Mouse (Mus musculus): ENCODE results near the gene Hist1h1t. TPM values are rescaled to one million over a fixed set of nuclear protein-coding genes. Genes with fewer than 3 reads are reported as not detected.
"Not testable (repeated sequence)": the region's sequence is repeated elsewhere in the genome, so short reads cannot be mapped to it uniquely, and the experiment has no call there.

The Hist1h1t gene
- total RNA-seq (2021): under 1 TPM; 0.59 to 0.63 TPM
- long read RNA-seq, experiment 1: 0 reads
- long read RNA-seq, experiment 2: 0 reads

DNA sequence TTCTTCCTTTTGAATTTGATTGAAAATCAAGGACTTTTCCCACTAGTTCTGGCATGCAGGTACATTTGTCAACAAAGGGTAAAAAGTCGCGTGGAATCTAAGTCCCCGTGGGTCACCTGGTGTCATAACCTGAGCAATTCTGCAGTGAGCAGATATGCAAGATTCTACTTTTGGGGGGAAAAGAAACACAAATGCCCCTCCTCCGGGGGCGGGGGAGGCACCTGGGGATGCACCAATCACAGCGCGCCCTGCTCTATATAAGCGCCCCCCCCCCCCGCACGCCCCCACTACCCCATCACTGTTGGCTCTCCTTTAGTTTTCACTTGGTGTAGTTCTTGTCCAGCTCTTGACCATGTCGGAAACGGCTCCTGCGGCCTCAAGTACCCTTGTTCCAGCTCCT, at the start of gene Hist1h1t:
Hist1h1t (plus strand) TSS at position 301 of the 400 bp plus-strand sequence.
- DNase-seq: no peak

DNA sequence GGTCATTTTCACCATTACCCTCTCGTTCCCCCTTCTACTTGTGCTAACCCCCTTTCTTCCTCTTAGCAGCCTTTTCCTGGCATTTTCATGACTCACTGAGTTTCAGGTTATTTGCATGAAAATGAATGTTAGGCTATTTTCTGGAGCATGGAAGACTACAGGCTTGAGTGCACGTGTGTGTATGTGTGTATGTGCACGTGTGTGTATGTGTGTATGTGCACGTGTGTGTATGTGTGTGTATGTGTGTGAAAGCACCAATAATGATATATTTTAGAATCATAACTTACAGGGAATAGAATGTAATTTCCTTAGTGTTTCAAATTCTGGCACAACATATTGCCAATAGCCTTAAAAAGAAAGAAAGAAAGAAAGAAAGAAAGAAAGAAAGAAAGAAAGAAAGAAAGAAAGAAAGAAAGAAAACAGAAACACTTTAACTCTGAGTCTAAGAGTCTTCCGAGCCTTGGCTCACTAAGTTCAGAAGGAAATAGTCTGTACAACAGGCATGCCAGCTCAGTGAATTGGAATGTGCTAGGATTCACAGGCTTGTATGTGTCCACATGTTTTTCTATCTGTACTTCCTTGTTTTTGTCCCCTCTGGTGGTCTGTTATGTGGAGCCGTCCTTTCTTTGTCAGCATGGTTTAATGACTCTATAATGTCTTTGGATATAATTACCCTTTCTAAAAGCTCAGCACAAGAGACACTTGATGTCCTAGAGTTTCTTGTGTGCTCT, 35.8 kb upstream of the Hist1h1t start:
- DNase-seq: no peak

DNA sequence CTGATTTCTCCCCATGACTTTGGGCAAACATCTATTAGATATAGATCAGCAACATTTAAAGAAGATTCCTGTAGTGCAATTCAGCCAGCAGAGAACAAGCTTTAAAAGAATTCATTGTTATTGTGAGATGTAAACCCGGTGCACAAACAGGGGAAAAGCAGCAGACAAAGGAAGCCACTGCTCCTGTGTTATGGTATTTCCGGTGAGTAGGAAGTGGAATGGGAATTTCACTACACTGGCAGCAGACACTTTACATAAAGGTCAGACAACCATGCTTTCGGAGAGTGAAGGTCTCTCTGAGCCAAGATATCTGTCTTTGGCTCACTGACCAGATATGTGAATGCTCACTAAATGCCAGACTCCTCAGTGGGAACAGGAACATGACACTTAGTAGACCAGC, 33.1 kb upstream of the Hist1h1t start:
- no peak for DNase-seq

DNA sequence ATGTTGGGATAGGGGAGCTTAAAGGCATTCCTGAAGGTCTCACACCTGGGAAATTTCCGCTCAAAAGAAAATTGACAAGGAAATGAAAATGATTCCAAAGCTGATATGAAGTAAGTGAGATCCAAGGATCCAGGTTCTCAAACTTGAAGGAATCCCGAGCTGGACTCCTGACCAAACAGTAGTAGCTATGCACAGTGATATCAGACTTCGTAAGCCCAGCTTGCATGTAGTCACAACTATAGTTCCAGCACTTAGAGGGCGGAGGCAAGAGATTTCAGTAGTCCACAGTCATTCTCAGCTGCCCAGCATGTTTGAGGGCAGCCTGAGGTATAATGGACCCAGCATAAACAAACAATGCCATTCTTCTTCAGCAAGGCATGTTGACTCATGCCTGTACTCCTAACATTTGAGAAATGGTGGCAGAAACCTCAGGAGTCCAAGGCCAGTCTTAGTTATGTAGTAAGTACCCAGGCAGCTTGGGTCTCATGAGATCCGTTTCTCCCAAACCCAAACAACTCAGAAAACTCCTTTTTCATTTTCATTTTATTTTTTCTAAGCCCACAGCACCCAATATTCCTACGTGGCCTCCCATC, 13.5 kb upstream of the Hist1h1t start:
- DNase-seq: no peak

DNA sequence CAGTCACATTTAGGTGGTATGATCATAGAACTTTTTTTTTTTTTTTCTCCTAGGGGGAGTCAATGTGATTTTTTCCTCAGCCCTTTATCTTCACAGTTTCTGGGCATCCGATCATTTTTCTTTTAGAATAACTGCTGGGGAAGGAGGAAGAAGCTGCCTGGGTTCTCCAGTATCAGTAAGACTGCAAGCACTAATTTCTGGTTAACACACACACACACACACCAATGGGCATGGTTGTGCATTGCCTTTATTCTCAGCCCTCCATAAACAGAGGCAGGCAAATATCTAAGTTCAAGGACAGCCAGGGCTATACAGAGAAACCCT, 13.0 kb upstream of the Hist1h1t start:
- no peak for DNase-seq

DNA sequence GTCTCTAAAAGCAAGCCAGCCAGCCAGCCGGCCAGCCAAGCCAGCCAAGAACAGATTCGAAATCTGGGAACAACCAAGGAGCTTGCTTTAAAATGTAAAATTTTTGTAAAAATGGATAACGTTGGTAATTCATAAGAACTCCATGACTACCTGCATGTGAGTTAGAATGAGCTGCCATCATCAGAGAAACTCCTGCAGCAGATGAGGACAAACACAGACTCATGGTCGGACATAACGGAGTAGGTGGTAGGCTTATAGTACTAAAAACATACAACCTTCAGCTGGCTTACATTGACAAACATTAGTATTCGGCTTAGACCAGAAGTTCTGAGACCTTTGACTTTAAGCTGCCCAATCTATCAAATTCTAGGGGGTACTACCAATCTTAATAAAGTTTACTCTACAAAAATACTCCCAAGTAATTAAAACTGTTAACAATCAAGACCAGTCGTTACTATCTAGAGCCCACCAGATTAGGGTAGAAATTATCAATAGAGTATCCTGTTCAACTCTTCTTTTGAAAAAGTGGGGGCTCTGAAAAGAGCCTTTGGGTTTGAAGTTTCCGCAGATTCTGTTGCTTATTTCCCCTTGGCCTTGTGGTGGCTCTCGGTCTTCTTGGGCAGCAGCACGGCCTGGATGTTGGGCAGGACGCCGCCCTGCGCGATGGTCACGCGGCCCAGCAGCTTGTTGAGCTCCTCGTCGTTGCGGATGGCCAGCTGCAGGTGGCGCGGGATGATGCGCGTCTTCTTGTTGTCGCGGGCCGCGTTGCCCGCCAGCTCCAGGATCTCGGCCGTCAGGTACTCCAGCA, 12.5 kb upstream of the Hist1h1t start:
- DNase-seq: not testable (repeated sequence)

DNA sequence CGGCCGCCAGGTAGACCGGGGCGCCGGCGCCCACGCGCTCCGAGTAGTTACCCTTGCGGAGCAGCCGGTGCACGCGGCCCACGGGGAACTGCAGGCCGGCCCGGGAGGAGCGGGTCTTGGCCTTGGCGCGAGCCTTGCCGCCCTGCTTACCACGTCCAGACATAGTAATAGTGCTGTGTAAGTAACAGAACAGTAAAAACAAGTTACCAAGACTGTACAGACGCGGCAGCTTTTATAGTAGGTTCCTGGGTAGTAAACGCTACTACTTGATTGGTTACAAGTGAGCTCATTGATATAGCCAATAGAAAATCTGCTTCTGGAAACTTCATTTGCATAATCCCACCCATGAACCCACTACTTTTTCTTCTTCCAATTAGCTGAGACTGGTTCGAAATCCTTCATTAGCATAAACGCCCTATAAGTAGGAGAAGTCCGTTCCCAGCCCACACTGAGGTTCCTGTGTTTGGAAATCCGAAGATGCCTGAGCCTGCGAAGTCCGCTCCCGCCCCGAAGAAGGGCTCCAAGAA, 11.8 kb upstream of the Hist1h1t start, which contains the start of the genes Hist1h2ac and Hist1h2bc:
Hist1h2ac (minus strand) TSS at position 194 of the 527 bp plus-strand sequence.
Hist1h2bc (plus strand) TSS at position 445 of the 527 bp plus-strand sequence.
- peak; percentile 54 for DNase-seq

DNA sequence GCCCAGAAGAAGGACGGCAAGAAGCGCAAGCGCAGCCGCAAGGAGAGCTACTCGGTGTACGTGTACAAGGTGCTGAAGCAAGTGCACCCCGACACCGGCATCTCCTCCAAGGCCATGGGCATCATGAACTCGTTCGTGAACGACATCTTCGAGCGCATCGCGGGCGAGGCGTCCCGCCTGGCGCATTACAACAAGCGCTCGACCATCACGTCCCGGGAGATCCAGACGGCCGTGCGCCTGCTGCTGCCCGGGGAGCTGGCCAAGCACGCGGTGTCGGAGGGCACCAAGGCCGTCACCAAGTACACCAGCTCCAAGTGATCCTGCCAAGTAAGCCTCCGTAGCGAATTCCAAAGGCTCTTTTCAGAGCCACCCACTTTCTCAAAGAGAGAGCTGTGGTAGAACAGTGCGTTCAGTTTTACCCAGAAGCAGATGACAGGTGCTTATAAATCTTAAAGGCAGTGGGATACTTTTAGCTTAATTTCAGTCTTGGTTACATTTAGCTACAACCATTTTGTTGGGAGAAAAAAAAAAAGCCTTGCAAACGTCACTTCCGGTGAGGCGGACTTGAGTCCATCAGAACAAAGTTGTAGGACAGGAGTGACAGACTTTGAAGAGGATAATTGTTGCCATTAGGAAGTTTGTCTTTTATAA, 11.2 kb upstream of the Hist1h1t start:
- DNase-seq: not testable (repeated sequence)

DNA sequence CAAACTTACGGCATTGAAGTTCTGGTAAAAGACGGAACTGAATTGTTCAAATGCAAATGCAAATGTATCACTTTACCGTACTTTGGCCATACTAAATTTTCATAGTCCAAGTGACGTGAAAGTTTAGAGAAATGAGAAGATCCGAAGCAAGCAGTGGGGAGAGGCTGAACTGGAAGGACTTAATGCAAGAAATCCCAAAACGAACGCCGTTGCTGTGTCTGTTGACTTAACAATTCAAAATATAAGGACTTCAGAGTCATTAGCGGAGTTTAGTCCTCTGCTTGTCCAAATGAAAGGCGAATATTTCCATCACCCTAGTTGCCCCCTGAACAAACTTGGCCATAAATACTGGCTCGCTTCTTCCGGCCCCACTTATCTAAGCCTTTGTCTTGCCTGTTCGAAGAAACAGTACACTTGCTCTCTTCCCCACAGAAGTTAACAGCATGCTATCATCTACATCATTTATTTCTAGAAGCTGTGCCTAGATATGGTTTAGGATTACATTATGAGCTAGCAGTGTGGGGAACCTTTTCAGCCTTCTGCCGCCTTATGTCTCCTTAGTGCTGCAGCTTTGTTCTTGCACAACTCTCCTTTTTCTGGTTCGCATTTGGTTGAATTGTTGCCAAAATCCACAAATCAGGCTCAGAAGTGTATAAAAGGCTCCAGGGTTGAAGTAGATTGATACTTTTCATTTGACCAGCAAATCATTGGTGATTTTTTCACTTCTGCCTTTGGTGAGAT, 10.3 kb upstream of the Hist1h1t start:
- DNase-seq: no peak

DNA sequence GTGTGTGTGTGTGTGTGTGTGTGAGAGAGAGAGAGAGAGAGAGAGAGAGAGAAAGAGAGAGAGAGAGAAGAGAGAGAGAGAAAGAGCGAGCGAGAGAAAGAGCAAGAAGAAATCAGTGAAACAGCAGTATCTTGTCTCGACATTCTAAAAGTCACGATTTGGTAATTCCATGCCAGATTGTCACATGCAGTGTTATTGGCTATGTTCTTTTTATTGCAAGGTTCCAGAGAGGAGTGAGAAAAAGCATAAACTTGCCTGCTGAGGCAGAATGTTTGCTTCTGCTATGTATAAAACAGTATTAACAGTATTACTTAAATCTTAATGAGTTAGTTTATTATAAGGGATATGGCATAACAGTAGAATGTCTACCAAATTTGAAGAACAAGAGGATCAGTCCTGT, 9.6 kb upstream of the Hist1h1t start:
- DNase-seq: no peak

DNA sequence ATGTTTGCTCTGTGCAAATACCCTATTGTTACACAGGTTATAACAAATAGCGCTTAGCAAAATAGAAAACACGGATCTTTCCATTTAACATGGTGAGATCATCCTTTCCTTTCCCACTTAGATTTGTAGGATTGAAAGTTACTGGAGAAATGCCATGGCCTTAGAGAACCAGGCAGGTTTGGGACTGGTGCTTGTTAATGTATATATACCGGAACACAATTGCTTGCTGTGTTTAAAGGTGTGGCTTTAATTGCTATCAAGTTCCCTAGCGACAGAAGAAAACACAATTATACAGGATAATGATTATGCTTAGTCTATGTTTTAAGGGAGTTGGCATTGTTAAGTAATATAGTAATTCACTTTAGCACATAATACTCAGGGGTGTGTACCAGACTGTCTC, 8.4 kb upstream of the Hist1h1t start:
- DNase-seq: no peak

DNA sequence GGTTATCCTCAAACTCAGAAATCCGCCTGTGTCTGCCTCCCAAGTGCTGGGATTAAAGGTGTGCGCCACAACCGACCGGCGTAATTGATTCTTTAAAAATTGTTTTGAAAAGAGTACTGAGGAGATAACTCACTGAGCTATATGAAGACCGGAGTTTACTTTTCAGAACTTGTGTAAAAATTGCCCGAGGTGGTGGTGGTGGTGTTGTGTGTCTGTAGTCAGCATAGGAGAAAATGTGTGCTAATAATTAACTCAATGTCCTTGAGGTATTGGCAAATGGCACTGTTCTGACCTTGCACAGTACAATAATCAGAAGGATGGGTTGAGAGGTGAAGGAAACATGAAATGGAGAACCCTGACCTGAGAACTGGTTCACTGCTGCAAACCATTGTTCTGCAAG, 7.7 kb upstream of the Hist1h1t start:
- DNase-seq: no peak

DNA sequence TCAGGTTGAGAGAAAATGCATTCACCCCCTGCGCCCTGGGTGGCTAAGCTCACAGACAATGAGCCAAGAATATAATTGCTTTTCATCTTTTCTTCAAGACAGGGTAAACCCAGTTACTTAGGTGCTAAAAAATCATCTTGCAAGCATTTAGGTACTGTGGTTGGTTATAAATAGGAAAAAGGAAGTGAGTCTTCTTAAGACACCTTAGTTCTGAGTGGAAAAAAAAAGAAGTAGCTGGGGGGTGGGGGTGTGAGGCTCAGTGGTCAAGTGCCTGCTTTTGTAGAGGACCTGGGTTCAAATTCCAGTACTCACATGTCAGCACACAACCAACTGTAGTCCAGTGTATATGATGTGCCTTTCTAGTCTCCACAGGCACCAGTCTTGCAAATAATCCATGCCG, 6.7 kb upstream of the Hist1h1t start:
- no peak for DNase-seq

DNA sequence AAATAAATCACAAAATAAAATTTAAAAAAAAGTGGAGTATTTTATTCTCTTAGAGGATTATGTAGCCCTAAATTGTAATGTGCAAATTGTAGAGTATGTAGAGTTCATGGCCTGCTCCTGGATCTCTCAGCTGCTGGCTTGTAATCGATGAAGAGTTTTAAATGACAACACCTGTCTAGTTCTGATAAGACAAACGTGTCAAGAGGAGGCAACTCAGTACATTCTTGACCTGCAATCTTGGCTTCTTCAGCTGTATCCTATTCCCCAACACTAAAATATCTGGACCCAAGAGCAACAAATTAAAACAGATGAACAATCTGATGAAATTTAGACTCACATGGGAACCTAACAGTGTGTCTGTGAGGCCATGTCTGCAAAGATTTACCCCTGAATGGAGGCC, 6.2 kb upstream of the Hist1h1t start:
- DNase-seq: no peak

DNA sequence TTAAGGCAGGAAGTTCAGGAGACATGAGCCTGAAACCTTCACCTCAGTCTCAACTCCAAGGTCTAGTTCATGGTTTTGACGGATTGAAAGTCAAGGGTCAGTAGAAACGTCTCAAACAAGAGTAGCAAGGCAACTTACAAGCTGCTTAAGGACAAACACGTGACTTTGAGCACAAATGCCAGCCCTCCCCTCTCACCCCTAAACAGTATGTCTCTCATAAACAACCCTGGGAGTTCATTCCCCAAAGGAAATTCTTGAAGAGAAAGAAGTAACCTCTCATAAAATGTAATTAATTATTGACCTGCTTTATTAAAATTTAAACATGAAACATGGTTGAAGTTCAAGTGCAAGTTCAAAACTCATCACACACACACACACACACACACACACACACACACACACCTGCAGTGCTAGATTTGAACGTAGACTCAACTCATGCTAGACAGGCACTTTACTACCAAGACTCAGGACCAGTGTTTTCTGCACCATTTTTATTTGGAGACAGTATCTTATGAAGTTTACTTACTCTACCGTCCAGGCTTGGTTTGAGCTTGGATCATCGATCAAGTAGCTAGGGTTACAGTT, 1.7 kb upstream of the Hist1h1t start:
- DNase-seq: no peak

DNA sequence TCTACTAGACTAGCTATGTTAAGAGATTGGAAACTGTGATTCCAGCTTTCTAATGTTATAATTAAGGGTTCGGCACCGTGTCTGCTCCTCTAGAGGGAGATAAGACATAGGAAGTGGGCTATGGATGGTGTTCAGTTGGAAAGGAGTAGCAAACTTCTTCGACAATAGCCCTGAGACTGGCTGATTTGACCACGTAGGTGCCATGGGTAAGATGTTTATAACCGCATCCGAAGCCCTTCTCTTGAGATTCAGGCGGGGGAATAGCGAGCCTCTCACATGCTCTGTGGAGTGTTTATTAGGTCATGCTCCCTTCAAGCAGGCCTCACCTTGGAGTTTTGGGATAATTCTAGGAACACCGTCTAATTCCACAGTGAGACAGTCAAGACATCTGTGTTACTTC, 658 bp upstream of the Hist1h1t start:
- DNase-seq: no peak

DNA sequence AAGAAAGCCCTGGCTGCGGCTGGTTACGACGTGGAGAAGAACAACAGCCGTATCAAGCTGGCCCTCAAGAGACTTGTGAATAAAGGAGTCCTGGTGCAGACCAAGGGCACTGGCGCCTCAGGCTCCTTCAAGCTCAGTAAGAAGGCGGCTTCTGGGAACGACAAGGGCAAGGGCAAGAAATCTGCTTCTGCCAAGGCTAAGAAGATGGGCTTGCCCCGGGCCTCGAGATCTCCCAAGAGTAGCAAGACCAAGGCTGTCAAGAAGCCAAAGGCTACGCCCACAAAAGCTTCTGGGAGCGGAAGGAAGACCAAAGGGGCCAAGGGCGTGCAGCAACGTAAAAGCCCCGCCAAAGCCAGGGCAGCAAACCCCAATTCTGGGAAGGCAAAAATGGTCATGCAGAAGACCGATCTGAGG, 454 bp downstream of the Hist1h1t start:
- DNase-seq: no peak

DNA sequence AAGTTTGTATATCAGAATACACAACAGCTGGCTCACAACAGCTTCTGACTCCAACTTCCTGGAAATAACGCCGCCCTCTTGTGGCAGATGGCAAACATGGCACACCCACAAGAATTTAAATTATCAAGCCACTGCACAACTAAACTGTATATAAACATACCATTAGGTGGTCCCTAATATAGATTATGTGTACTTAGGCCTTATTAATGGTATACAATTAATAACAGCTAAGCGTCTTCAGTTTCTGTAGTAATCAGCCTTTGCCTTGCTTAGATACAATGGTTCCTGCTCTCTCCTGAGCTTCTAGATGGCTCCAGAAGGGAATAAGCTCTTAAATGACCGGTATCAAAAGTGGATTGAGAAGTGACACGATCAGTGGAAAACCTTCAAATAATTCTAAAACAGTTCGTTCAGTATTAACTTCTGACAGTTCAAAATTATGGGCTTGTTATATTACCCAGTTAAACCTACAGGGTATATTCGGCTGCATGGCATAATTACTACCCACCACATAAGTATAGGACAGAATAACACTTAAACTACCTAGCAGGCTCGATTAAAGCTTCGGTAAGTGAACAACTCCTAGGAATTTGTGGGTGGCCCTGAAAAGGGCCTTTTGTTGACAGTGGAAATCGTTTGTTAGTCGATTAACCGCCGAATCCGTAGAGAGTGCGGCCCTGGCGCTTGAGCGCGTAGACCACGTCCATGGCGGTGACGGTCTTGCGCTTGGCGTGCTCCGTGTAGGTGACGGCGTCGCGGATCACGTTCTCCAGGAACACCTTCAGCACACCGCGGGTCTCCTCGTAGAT, 2.1 kb downstream of the Hist1h1t start:
- DNase-seq: no peak

DNA sequence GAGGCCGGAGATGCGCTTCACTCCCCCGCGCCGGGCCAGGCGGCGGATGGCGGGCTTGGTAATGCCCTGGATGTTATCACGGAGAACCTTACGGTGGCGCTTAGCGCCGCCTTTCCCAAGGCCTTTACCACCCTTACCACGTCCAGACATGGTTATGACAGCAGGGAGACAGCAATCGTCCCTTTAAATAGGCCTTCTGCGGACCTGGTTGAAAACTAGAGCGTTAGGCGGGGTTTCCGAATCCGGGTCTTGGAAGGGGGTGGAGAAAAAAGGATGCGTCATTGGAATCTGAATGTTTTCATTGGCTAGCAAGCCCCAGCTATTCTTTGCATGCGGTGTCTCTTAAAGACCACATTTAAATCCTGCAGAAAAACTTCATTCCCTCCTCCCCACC, 2.7 kb downstream of the Hist1h1t start, which contains the start of gene Hist1h4c:
Hist1h4c (minus strand) TSS at position 155 of the 394 bp plus-strand sequence.
- DNase-seq: peak; percentile 93

DNA sequence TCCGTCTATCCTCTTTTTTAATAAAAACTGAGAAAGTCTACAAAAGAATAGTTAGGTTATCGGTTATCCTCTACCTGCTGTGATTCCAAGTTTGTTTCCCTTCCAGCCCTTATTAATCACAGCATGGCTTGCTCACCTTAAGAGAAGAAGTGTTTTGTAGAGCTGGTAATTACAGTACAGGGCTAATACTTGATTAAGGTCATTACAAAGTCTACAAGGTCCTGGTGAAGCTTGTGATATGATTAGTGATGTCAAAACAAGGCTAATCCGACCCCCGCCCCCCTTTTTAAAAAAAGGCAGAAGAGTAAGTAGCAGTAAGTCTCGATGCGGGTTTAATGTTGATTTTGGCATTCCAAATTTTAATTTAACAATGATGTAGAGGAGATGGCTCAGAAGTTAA, 3.4 kb downstream of the Hist1h1t start:
- DNase-seq: no peak
